Mouse (Mus musculus): Measurements from ENCODE around the gene Olfr707. TPM values are rescaled to one million over a fixed set of nuclear protein-coding genes. Genes with fewer than 3 reads are reported as not detected.

The Olfr707 gene
- polyA plus RNA-seq, 1 experiment from 2014 or later: not detected

Other genes starting within 250 kb of the Olfr707 start
- gene Olfr693, start 220.7 kb downstream of the Olfr707 start, polyA plus RNA-seq (2014; fragmentation: Nextera tagmentation; extraction: Ambion mirVana): not detected in 2 replicates
- not detected in 2 replicates for gene Olfr694, start 209.4 kb downstream of the Olfr707 start, polyA plus RNA-seq (2014; fragmentation: Nextera tagmentation; extraction: Ambion mirVana)
- not detected in 2 replicates for gene Olfr695, start 184.8 kb downstream of the Olfr707 start, polyA plus RNA-seq (2014; fragmentation: Nextera tagmentation; extraction: Ambion mirVana)
- gene Olfr697, start 158.8 kb downstream of the Olfr707 start, polyA plus RNA-seq (2014; fragmentation: Nextera tagmentation; extraction: Ambion mirVana): not detected in 2 replicates
- gene Olfr698, start 145.8 kb downstream of the Olfr707 start, polyA plus RNA-seq (2014; fragmentation: Nextera tagmentation; extraction: Ambion mirVana): not detected in 2 replicates
- gene Olfr699, start 108.0 kb downstream of the Olfr707 start, polyA plus RNA-seq (2014; fragmentation: Nextera tagmentation; extraction: Ambion mirVana): not detected in 2 replicates
- gene Olfr700, start 92.4 kb downstream of the Olfr707 start, polyA plus RNA-seq (2014; fragmentation: Nextera tagmentation; extraction: Ambion mirVana): not detected in 2 replicates
- gene Olfr701, start 87.1 kb downstream of the Olfr707 start, polyA plus RNA-seq (2014; fragmentation: Nextera tagmentation; extraction: Ambion mirVana): not detected in 2 replicates
- not detected in 2 replicates for gene Olfr702, start 67.3 kb downstream of the Olfr707 start, polyA plus RNA-seq (2014; fragmentation: Nextera tagmentation; extraction: Ambion mirVana)
- not detected in 2 replicates for gene Olfr703, start 57.9 kb downstream of the Olfr707 start, polyA plus RNA-seq (2014; fragmentation: Nextera tagmentation; extraction: Ambion mirVana)
- not detected in 2 replicates for gene Olfr704, start 38.1 kb downstream of the Olfr707 start, polyA plus RNA-seq (2014; fragmentation: Nextera tagmentation; extraction: Ambion mirVana)
- not detected in 2 replicates for gene Olfr705, start 24.4 kb downstream of the Olfr707 start, polyA plus RNA-seq (2014; fragmentation: Nextera tagmentation; extraction: Ambion mirVana)
- not detected in 2 replicates for gene Olfr706, start 13.1 kb downstream of the Olfr707 start, polyA plus RNA-seq (2014; fragmentation: Nextera tagmentation; extraction: Ambion mirVana)
- gene Olfr1532-ps1, start 6.8 kb upstream of the Olfr707 start, polyA plus RNA-seq (2014; fragmentation: Nextera tagmentation; extraction: Ambion mirVana): not detected in 2 replicates
- not detected in 2 replicates for gene Olfr709-ps1, start 31.0 kb upstream of the Olfr707 start, polyA plus RNA-seq (2014; fragmentation: Nextera tagmentation; extraction: Ambion mirVana)
- not detected in 2 replicates for gene Olfr710, start 47.1 kb upstream of the Olfr707 start, polyA plus RNA-seq (2014; fragmentation: Nextera tagmentation; extraction: Ambion mirVana)
- gene Olfr6, start 62.7 kb upstream of the Olfr707 start, polyA plus RNA-seq (2014; fragmentation: Nextera tagmentation; extraction: Ambion mirVana): not detected in 2 replicates
- gene Olfr711, start 74.2 kb upstream of the Olfr707 start, polyA plus RNA-seq (2014; fragmentation: Nextera tagmentation; extraction: Ambion mirVana): not detected in 2 replicates
- gene Olfr2, start 104.8 kb upstream of the Olfr707 start, polyA plus RNA-seq (2014; fragmentation: Nextera tagmentation; extraction: Ambion mirVana): not detected in 2 replicates
- gene Olfr713, start 129.9 kb upstream of the Olfr707 start, polyA plus RNA-seq (2014; fragmentation: Nextera tagmentation; extraction: Ambion mirVana): not detected in 2 replicates
- not detected in 2 replicates for gene Olfr714, start 169.7 kb upstream of the Olfr707 start, polyA plus RNA-seq (2014; fragmentation: Nextera tagmentation; extraction: Ambion mirVana)
- gene Olfr17, start 192.0 kb upstream of the Olfr707 start, polyA plus RNA-seq (2014; fragmentation: Nextera tagmentation; extraction: Ambion mirVana): not detected in 2 replicates
- gene Olfr715b, start 209.1 kb upstream of the Olfr707 start, polyA plus RNA-seq (2014; fragmentation: Nextera tagmentation; extraction: Ambion mirVana): not detected in 2 replicates
- not detected in 2 replicates for gene Olfr715, start 229.8 kb upstream of the Olfr707 start, polyA plus RNA-seq (2014; fragmentation: Nextera tagmentation; extraction: Ambion mirVana)
- gene Olfr716, start 237.1 kb upstream of the Olfr707 start, polyA plus RNA-seq (2014; fragmentation: Nextera tagmentation; extraction: Ambion mirVana): not detected in 2 replicates